Mouse (Mus musculus) testis, postnatal 14 days (tissue): ENCODE data around the gene Ifit1bl1.
"Not testable (repeated sequence)": the region's sequence is repeated elsewhere in the genome, so short reads cannot be mapped to it uniquely, and the experiment has no call there.

ENCODE experiments used
- DNase-seq: peaks from one replicate; pipeline ENCODE4 v3.0.0; 2021; ENCODE audit warnings: low spot score

The Ifit1bl1 gene

GRCm38 (mm10) chr19:34588959-34589358, 12.8 kb downstream of the Ifit1bl1 start:
- DNase-seq: no peak

- not testable (repeated sequence) for DNase-seq
Measured at GRCm38 (mm10) chr19:34587898-34588692, 13.7 kb downstream of the Ifit1bl1 start.

- not testable (repeated sequence) for DNase-seq
Measured at GRCm38 (mm10) chr19:34585740-34586458, 15.9 kb downstream of the Ifit1bl1 start.

- DNase-seq: not testable (repeated sequence)
Measured at GRCm38 (mm10) chr19:34583126-34583766, 18.5 kb downstream of the Ifit1bl1 start, which contains the start of gene Ifit3. Gene Ifit3, plus strand, starts transcription at chr19:34583531.

- DNase-seq: not testable (repeated sequence)
Measured at GRCm38 (mm10) chr19:34582696-34583095, 19.1 kb downstream of the Ifit1bl1 start.

- no peak for DNase-seq
Measured at GRCm38 (mm10) chr19:34577121-34577520, 24.6 kb downstream of the Ifit1bl1 start.

GRCm38 (mm10) chr19:34573650-34574049, 28.1 kb downstream of the Ifit1bl1 start:
- no peak for DNase-seq

- DNase-seq: no peak
Measured at GRCm38 (mm10) chr19:34571080-34571479, 30.7 kb downstream of the Ifit1bl1 start.

- no peak for DNase-seq
Measured at GRCm38 (mm10) chr19:34569896-34570476, 31.8 kb downstream of the Ifit1bl1 start.

GRCm38 (mm10) chr19:34568988-34569895, 32.5 kb downstream of the Ifit1bl1 start:
- no peak for DNase-seq

- no peak for DNase-seq
Measured at GRCm38 (mm10) chr19:34566178-34566784, 35.5 kb downstream of the Ifit1bl1 start.

- DNase-seq: no peak
Measured at GRCm38 (mm10) chr19:34562556-34562955, 39.2 kb downstream of the Ifit1bl1 start.

- no peak for DNase-seq
Measured at GRCm38 (mm10) chr19:34556621-34557020, 45.1 kb downstream of the Ifit1bl1 start.

- no peak for DNase-seq
Measured at GRCm38 (mm10) chr19:34554061-34554460, 47.7 kb downstream of the Ifit1bl1 start.

GRCm38 (mm10) chr19:34553522-34553921, 48.2 kb downstream of the Ifit1bl1 start:
- DNase-seq: no peak

GRCm38 (mm10) chr19:34553021-34553420, 48.7 kb downstream of the Ifit1bl1 start:
- no peak for DNase-seq

- DNase-seq: no peak
Measured at GRCm38 (mm10) chr19:34551981-34552380, 49.8 kb downstream of the Ifit1bl1 start.

- DNase-seq: peak; percentile 39
Measured at GRCm38 (mm10) chr19:34550534-34551223, 51.1 kb downstream of the Ifit1bl1 start, which contains the start of gene Ifit2. Gene Ifit2, plus strand, starts transcription at chr19:34550694.

GRCm38 (mm10) chr19:34550205-34550533, 51.6 kb downstream of the Ifit1bl1 start:
- no peak for DNase-seq

- peak; percentile 24 for DNase-seq
Measured at GRCm38 (mm10) chr19:34547976-34548375, 53.8 kb downstream of the Ifit1bl1 start.
